Mouse (Mus musculus) hindbrain, postnatal 0 days (tissue): ENCODE measurements around the gene Bysl. TPM values are rescaled to one million over a fixed set of nuclear protein-coding genes. Genes with fewer than 3 reads are reported as not detected.

Experiments used
- ATAC-seq: fragments of 200-750 bp; cut with Nextera tagmentation; 2 replicates; pipeline ENCODE4 v1.8.0; 2017; ENCODE audit warnings: mild to moderate bottlenecking, moderate TSS enrichment, moderate library complexity
- DNase-seq: peaks from one replicate; pipeline ENCODE4 v3.0.0-alpha.2; 2015; ENCODE audit warnings: low spot score
- H3K27ac ChIP-seq: fragments of 300-500 bp; sonication (generic); 2 replicates; pipeline ENCODE4 v1.5.1; 2014; ENCODE audit warnings: mild to moderate bottlenecking
- H3K27me3 ChIP-seq: fragments of 300-500 bp; sonication (generic); 2 replicates; pipeline ENCODE4 v1.6.1; 2014; ENCODE audit warnings: low read length, mixed read lengths; ENCODE audit not compliant: insufficient read depth
- H3K36me3 ChIP-seq: fragments of 300-500 bp; sonication (generic); 2 replicates; pipeline ENCODE4 v1.6.1; 2014; ENCODE audit warnings: low read length, mixed read lengths; ENCODE audit not compliant: insufficient read depth
- H3K4me1 ChIP-seq: fragments of 300-500 bp; sonication (generic); 2 replicates; pipeline ENCODE4 v1.6.1; 2014; ENCODE audit warnings: antibody characterized with exemption, low read length, mixed read lengths; ENCODE audit not compliant: insufficient read depth
- H3K4me2 ChIP-seq: fragments of 300-500 bp; sonication (generic); 2 replicates; pipeline ENCODE4 v1.6.1; 2014; ENCODE audit warnings: low read depth, mild to moderate bottlenecking, low read length, moderate library complexity, mixed read lengths
- H3K4me3 ChIP-seq: fragments of 300-500 bp; sonication (generic); 2 replicates; pipeline ENCODE4 v1.5.1; 2014; ENCODE audit warnings: low read length
- H3K9ac ChIP-seq: fragments of 300-500 bp; sonication (generic); replicated peaks from 2 replicates; pipeline ENCODE4 v1.6.1; 2014; ENCODE audit warnings: mild to moderate bottlenecking, low read length, moderate library complexity, mixed read lengths
- H3K9me3 ChIP-seq: fragments of 300-500 bp; sonication (generic); 2 replicates; pipeline ENCODE4 v1.6.1; 2016; ENCODE audit warnings: low read length, mixed read lengths
- CTCF ChIP-seq: IDR thresholded peaks from 2 replicates; pipeline ENCODE4 v1.5.1; 2016; ENCODE audit warnings: antibody characterized with exemption, control low read depth, low read depth
- WGBS: fragments of 180-500 bp; shearing (Covaris S2); extraction: QIAGEN DNeasy Blood & Tissue Kit; methylation state at CpG from one replicate; pipeline ENCODE4 v1.1.7; 2014; 5-methylcytosine and 5-hydroxymethylcytosine counted together
- polyA plus RNA-seq: library from polyadenylated mRNA; unstranded; fragments of >200 nt; fragmentation: Nextera tagmentation; extraction: Ambion mirVana; gene quantifications from 2 replicates; pipeline ENCODE4 v1.2.1, GENCODE M21; 2015
- total RNA-seq: library from RNA; depleted of rRNA; stranded (reverse); fragments of >200 nt; gene quantifications from 2 replicates; pipeline ENCODE4 v1.2.3, GENCODE M21; 2014; rRNA removed

Bysl gene
- total and polyA plus RNA-seq, 2 experiments from 2014 or later, result 25.7 to 27.1 TPM

GRCm38 (mm10) chr17:47551049-47551448 lies 60.2 kb downstream of the Bysl start:
- Histone ChIP-seq H3K27me3 (no peaks in the 10 kb centered on the region), H3K4me1 (no peaks in the 10 kb centered on the region), H3K27ac (no peak overlapping the region), H3K4me3 (no peak overlapping the region), H3K9me3 (no peaks in the 10 kb centered on the region), H3K9ac (no peak overlapping the region), H3K36me3 (no peaks in the 10 kb centered on the region), H3K4me2 (no peak overlapping the region)
- no peak for ATAC-seq
- no peak for TF ChIP-seq CTCF
- 70% methylated on average over 7 of the region's 7 CpGs for WGBS
- no peak for DNase-seq

Other genes starting within 250 kb of the Bysl start
- 26.6 and 32.9 TPM in 2 replicates for gene Mrps10, start 242.6 kb downstream of the Bysl start, total RNA-seq
- 76.9 and 84.9 TPM in 2 replicates for gene Mrps10, start 242.6 kb downstream of the Bysl start, polyA plus RNA-seq
- not detected in 2 replicates for gene Guca1b, start 226.1 kb downstream of the Bysl start, total RNA-seq
- gene Guca1b, start 226.1 kb downstream of the Bysl start, polyA plus RNA-seq, result 0.14 and 0.42 TPM in 2 replicates
- gene Guca1a, start 210.9 kb downstream of the Bysl start, total RNA-seq, result 0.78 TPM in 1 of 2 replicates, not detected in the other
- 0.69 and 1.4 TPM in 2 replicates for gene Guca1a, start 210.9 kb downstream of the Bysl start, polyA plus RNA-seq
- gene AI661453, start 174.9 kb downstream of the Bysl start, total RNA-seq, result 0.52 and 2.7 TPM in 2 replicates
- 0.14 and 0.15 TPM in 2 replicates for gene AI661453, start 174.9 kb downstream of the Bysl start, polyA plus RNA-seq
- gene 1700001C19Rik, start 174.1 kb downstream of the Bysl start, total RNA-seq, result 1.7 TPM in 1 of 2 replicates, not detected in the other
- gene 1700001C19Rik, start 174.1 kb downstream of the Bysl start, polyA plus RNA-seq, result 0.45 and 0.81 TPM in 2 replicates
- 17.9 and 22.2 TPM in 2 replicates for gene Taf8, start 109.2 kb downstream of the Bysl start, total RNA-seq
- 11.8 and 12.3 TPM in 2 replicates for gene Taf8, start 109.2 kb downstream of the Bysl start, polyA plus RNA-seq
- 55.0 and 63.4 TPM in 2 replicates for gene Ccnd3, start 106.4 kb downstream of the Bysl start, total RNA-seq
- 69.3 and 71.5 TPM in 2 replicates for gene Ccnd3, start 106.4 kb downstream of the Bysl start, polyA plus RNA-seq
- gene Med20, start 90 bp upstream of the Bysl start, total RNA-seq, result 27.9 and 40.9 TPM in 2 replicates
- gene Med20, start 90 bp upstream of the Bysl start, polyA plus RNA-seq, result 27.3 and 27.9 TPM in 2 replicates
- 4.6 and 4.8 TPM in 2 replicates for gene Gm20517, start 97 bp upstream of the Bysl start, total RNA-seq
- 1.2 and 1.6 TPM in 2 replicates for gene Gm20517, start 97 bp upstream of the Bysl start, polyA plus RNA-seq
- 20.7 and 25.5 TPM in 2 replicates for gene Usp49, start 19.2 kb upstream of the Bysl start, total RNA-seq
- gene Usp49, start 19.2 kb upstream of the Bysl start, polyA plus RNA-seq, result 4.2 and 4.9 TPM in 2 replicates
- 158 and 198 TPM in 2 replicates for gene Tomm6, start 76.9 kb upstream of the Bysl start, total RNA-seq
- gene Tomm6, start 76.9 kb upstream of the Bysl start, polyA plus RNA-seq, result 343 and 371 TPM in 2 replicates
- gene Frs3, start 77.5 kb upstream of the Bysl start, total RNA-seq, result 143 and 153 TPM in 2 replicates
- 55.1 and 58.8 TPM in 2 replicates for gene Frs3, start 77.5 kb upstream of the Bysl start, polyA plus RNA-seq
- 5.5 and 8.3 TPM in 2 replicates for gene Gm21981, start 83.0 kb upstream of the Bysl start, total RNA-seq
- 0.79 and 0.85 TPM in 2 replicates for gene Gm21981, start 83.0 kb upstream of the Bysl start, polyA plus RNA-seq
- 2.2 TPM in 1 of 2 replicates, not detected in the other for gene Prickle4, start 83.2 kb upstream of the Bysl start, total RNA-seq
- 1.5 and 1.8 TPM in 2 replicates for gene Prickle4, start 83.2 kb upstream of the Bysl start, polyA plus RNA-seq
- gene Pgc, start 115.3 kb upstream of the Bysl start, total RNA-seq, result 0.21 TPM in 1 of 2 replicates, not detected in the other
- 0.14 and 0.42 TPM in 2 replicates for gene Pgc, start 115.3 kb upstream of the Bysl start, polyA plus RNA-seq
- 10.0 and 13.2 TPM in 2 replicates for gene Tfeb, start 125.5 kb upstream of the Bysl start, total RNA-seq
- 6.6 TPM in 2 replicates for gene Tfeb, start 125.5 kb upstream of the Bysl start, polyA plus RNA-seq
- 14.7 and 38.7 TPM in 2 replicates for gene Mdfi, start 223.2 kb upstream of the Bysl start, total RNA-seq
- 2.6 TPM in 2 replicates for gene Mdfi, start 223.2 kb upstream of the Bysl start, polyA plus RNA-seq